Mouse (Mus musculus): ENCODE results near the gene Zfp575. TPM values are rescaled to one million over a fixed set of nuclear protein-coding genes. Genes with fewer than 3 reads are reported as not detected.

Zfp575 gene
- polyA plus RNA-seq, 1 experiment from 2014 or later, result 6.6 TPM

- no peak for ATAC-seq
- H3K9me3 ChIP-seq, result peaks cover 3% of the 10 kb centered on the region; the same call in 1 of the 2 replicates
- peaks cover 5% of the 10 kb centered on the region for H3K4me1 ChIP-seq (replicated peaks)
- H3K4me2 ChIP-seq (replicated peaks), result no peak overlapping the region
- H3K36me3 ChIP-seq, result no peaks in the 10 kb centered on the region
- no peak overlapping the region for H3K27ac ChIP-seq
- H3K9ac ChIP-seq (replicated peaks), result no peak overlapping the region
- H3K27me3 ChIP-seq, result peaks cover 10% of the 10 kb centered on the region
- WGBS, result 81% methylated on average over 8 of the region's 8 CpGs
- no peak overlapping the region for H3K4me3 ChIP-seq (replicated peaks)
Measured at GRCm38 (mm10) chr7:24617763-24618162, 30.3 kb upstream of the Zfp575 start.

- Histone ChIP-seq H3K9ac (replicated peaks) (no peak overlapping the region), H3K27ac (no peak overlapping the region), H3K9me3 (no peaks in the 10 kb centered on the region), H3K27me3 (peaks cover 40% of the 10 kb centered on the region), H3K36me3 (no peaks in the 10 kb centered on the region), H3K4me1 (replicated peaks) (peaks cover 25% of the 10 kb centered on the region), H3K4me3 (replicated peaks) (no peak overlapping the region), H3K4me2 (replicated peaks) (no peak overlapping the region)
- no peak for ATAC-seq
- WGBS, result 84% methylated on average over 13 of the region's 13 CpGs
Measured at GRCm38 (mm10) chr7:24614816-24615215, 27.4 kb upstream of the Zfp575 start.

DNA sequence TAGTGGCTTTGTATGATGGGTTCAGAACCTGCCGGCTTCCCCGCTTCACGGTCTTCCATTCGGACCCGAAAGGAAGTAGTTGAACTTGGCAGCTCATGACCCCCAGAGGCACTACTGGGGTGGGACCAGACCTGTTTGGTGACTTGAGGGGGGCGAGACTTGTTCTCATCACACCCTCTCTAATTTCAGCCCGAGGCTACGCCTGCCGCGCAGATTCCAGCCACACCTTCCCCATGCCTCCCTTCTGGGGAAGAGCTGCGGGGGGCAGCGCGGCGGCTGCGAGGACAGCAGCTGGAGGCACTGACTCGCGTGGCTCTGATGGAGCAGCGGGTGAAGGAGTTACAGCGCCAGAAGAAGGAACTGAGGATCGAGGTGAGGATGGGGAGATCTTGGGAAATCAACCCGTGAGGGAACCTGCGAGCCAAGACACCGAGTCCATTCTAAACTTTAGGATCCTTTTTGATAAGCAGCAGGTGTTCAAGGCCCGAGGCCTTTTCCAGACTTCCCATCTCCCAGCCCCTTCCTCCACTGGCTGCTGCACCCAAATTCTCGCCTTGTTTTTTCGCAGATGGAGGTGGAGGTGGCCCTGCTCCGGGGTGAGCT lies 25.0 kb upstream of the Zfp575 start:
- peak overlapping the region; percentile 14; the same call in 1 of the 2 replicates for H3K4me3 ChIP-seq (replicated peaks)
- no peaks in the 10 kb centered on the region for H3K9me3 ChIP-seq
- no peak overlapping the region for H3K27ac ChIP-seq
- H3K9ac ChIP-seq (replicated peaks), result peak overlapping the region; percentile 8; the same call in 1 of the 2 replicates
- no peaks in the 10 kb centered on the region for H3K36me3 ChIP-seq
- no peak for ATAC-seq
- H3K27me3 ChIP-seq, result peaks cover 47% of the 10 kb centered on the region
- H3K4me2 ChIP-seq (replicated peaks), result peak overlapping the region; percentile 25
- peaks cover 25% of the 10 kb centered on the region for H3K4me1 ChIP-seq (replicated peaks)
- WGBS, result 4% methylated on average over 27 of the region's 27 CpGs

- Histone ChIP-seq H3K9me3 (no peaks in the 10 kb centered on the region), H3K9ac (replicated peaks) (no peak overlapping the region), H3K4me2 (replicated peaks) (peak overlapping the region; percentile 52; the same call in 1 of the 2 replicates), H3K27ac (no peak overlapping the region), H3K4me3 (replicated peaks) (peak overlapping the region; percentile 32; the same call in 1 of the 2 replicates), H3K27me3 (peaks cover 47% of the 10 kb centered on the region), H3K4me1 (replicated peaks) (peaks cover 25% of the 10 kb centered on the region), H3K36me3 (no peaks in the 10 kb centered on the region)
- 22% methylated on average over 7 of the region's 7 CpGs for whole genome bisulfite sequencing
- ATAC-seq, result no peak
Measured at GRCm38 (mm10) chr7:24611709-24612108, 24.3 kb upstream of the Zfp575 start.

- WGBS, result 1% methylated on average over 36 of the region's 36 CpGs
- Histone ChIP-seq H3K4me3 (replicated peaks) (peak overlapping the region; percentile 32), H3K4me2 (replicated peaks) (peak overlapping the region; percentile 52), H3K27me3 (peaks cover 47% of the 10 kb centered on the region), H3K4me1 (replicated peaks) (peaks cover 25% of the 10 kb centered on the region), H3K36me3 (no peaks in the 10 kb centered on the region), H3K9me3 (no peaks in the 10 kb centered on the region), H3K27ac (no peak overlapping the region), H3K9ac (replicated peaks) (no peak overlapping the region)
- ATAC-seq, result peak; percentile 37; the same call in 1 of the 2 replicates
Measured at GRCm38 (mm10) chr7:24610879-24611494, 23.5 kb upstream of the Zfp575 start.

DNA sequence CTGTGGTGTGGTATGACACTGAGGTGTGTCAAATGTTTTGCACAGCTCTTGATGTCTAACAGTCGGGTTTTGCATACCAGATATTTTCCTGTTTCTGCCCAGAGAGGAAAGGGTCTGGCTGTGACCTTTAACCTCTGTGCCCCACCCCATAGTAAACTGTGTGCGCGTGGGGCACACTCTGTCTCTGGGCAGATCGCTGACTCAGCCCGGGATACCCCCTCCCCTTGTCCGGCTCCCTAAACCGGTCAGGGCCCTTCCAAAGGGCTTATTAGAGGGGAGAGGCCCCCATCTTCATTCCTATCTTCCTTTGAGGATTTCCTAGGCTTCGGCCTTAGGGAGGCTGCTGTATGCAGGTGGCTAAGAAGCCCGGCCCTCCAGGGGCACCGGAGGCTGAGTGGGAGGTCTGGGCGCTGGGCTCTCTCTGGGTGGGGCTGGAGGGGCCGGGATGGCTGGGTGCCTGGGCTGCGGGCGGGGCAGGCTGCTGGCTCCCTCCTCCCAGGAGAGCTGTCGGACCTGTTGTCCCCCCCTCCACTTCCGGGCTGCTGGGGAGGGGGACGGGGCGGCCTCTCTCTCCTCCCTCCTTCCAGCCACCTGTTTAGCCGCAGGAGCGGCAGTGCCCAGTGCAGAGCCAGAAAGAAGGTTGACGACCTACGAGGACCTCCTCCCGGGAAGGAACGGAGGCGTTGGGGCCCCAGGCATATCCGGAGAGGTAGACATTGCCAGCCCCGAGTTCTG lies 22.9 kb upstream of the Zfp575 start, which contains the start of gene Phldb3:
Gene Phldb3, plus strand, starts transcription at position 620 of the 735 bp plus-strand sequence.
- peak within 1 kb of the TSS; percentile 32 for H3K4me3 ChIP-seq (replicated peaks)
- H3K4me2 ChIP-seq (replicated peaks), result peak within 1 kb of the TSS; percentile 52
- peaks cover 47% of the 10 kb centered on the region for H3K27me3 ChIP-seq
- WGBS, result 3% methylated on average over 27 of the region's 27 CpGs
- no peaks in the 10 kb centered on the region for H3K36me3 ChIP-seq
- H3K27ac ChIP-seq, result no peak within 1 kb of the TSS
- no peak within 1 kb of the TSS for H3K9ac ChIP-seq (replicated peaks)
- H3K4me1 ChIP-seq (replicated peaks), result peaks cover 25% of the 10 kb centered on the region
- no peaks in the 10 kb centered on the region for H3K9me3 ChIP-seq
- 0 out of 2 replicates have a peak, but pooled peaks have one; percentile 12 for ATAC-seq

DNA sequence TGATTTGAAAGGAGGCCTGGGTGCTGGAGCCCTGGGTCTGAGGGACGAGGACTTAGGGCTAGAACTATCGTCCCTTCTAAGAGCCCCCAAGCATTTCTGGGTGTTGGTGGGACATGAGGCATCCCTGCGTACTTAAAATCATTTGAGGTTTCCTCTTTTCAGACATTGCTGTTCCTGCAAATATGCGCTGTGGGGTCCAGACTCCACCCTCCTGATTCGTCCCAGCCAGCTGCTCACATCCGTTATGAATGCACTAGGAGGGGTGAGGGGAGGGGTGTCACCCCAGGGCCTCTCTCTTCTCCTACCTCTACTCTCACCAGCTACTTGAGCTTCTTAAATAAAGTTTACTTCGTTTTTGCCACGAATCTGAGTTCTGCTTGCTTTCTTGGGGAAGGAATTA lies 21.1 kb upstream of the Zfp575 start:
- no peak overlapping the region for H3K27ac ChIP-seq
- H3K4me3 ChIP-seq (replicated peaks), result no peak overlapping the region
- H3K27me3 ChIP-seq, result peaks cover 45% of the 10 kb centered on the region
- no peak overlapping the region for H3K4me2 ChIP-seq (replicated peaks)
- no peaks in the 10 kb centered on the region for H3K9me3 ChIP-seq
- 75% methylated on average over 8 of the region's 8 CpGs for WGBS
- no peak overlapping the region for H3K9ac ChIP-seq (replicated peaks)
- no peak for ATAC-seq
- peaks cover 25% of the 10 kb centered on the region for H3K4me1 ChIP-seq (replicated peaks)
- H3K36me3 ChIP-seq, result no peaks in the 10 kb centered on the region

GRCm38 (mm10) chr7:24608017-24608416 lies 20.6 kb upstream of the Zfp575 start:
- Histone ChIP-seq H3K9me3 (no peaks in the 10 kb centered on the region), H3K27ac (no peak overlapping the region), H3K4me2 (replicated peaks) (no peak overlapping the region), H3K9ac (replicated peaks) (no peak overlapping the region), H3K27me3 (peaks cover 40% of the 10 kb centered on the region), H3K4me1 (replicated peaks) (peaks cover 23% of the 10 kb centered on the region), H3K4me3 (replicated peaks) (no peak overlapping the region), H3K36me3 (no peaks in the 10 kb centered on the region)
- WGBS, result 49% methylated on average over 6 of the region's 6 CpGs
- peak; percentile 85 for ATAC-seq

DNA sequence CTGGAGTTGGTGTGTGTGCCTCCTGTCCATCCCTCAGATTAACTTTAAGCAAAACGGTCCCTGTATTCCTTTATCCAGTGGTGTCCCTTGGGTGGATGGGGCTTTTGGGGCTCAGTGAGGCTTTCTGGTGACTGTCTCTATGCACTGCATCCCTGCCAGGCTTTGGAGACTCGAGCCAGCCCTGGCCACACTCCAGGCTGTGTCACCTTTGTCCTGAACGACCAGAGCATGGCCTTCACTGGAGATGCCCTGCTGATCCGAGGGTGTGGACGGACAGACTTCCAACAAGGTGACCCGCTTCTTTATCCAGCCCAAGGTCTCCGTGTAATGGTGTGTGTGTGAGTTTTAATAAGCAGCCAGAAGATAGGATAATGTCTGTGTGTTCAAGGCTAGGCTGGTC lies 18.6 kb upstream of the Zfp575 start:
- H3K36me3 ChIP-seq, result no peaks in the 10 kb centered on the region
- H3K4me3 ChIP-seq (replicated peaks), result no peak overlapping the region
- H3K4me2 ChIP-seq (replicated peaks), result no peak overlapping the region
- H3K27ac ChIP-seq, result no peak overlapping the region
- peaks cover 18% of the 10 kb centered on the region for H3K4me1 ChIP-seq (replicated peaks)
- H3K9ac ChIP-seq (replicated peaks), result no peak overlapping the region
- 74% methylated on average over 7 of the region's 7 CpGs for WGBS
- H3K9me3 ChIP-seq, result no peaks in the 10 kb centered on the region
- no peak for ATAC-seq
- H3K27me3 ChIP-seq, result peaks cover 20% of the 10 kb centered on the region

GRCm38 (mm10) chr7:24605561-24605960 lies 18.1 kb upstream of the Zfp575 start:
- Histone ChIP-seq H3K4me1 (replicated peaks) (peaks cover 13% of the 10 kb centered on the region), H3K9ac (replicated peaks) (no peak overlapping the region), H3K4me3 (replicated peaks) (no peak overlapping the region), H3K4me2 (replicated peaks) (no peak overlapping the region), H3K27me3 (peaks cover 15% of the 10 kb centered on the region), H3K9me3 (no peaks in the 10 kb centered on the region), H3K36me3 (no peaks in the 10 kb centered on the region), H3K27ac (no peak overlapping the region)
- ATAC-seq, result no peak
- 89% methylated on average over 7 of the region's 7 CpGs for WGBS

DNA sequence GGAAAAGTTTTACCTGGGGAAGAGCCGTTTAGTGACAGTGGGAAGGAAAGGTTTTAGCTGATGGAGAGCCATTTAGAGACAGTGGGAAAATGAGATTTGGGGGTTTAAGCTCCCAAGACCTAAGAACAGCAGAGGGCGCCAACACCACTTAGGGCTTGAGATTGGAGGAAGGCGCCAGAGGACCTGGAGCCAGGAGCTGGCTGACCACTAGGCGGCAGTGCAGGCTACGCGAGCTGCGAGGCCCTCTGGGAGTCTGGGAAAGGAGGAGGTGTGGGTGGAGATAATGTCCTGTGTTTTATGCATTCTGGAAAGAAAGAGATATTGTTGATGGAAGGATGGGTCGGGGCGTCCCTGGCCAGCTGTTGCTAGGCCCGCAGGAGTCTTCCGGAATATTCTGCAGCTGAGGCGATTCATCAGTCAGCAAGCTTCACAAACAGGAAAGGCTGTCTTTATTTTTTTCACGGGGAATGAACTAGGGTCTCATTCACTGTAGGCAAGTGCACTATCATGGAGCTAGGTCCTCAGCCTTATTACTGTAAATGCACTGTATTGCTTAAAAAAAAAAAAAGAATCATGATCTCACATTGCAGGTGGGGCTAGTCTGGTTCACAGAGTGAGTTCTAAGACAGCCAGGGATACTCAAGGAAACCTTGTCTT lies 13.6 kb upstream of the Zfp575 start:
- WGBS, result 5% methylated on average over 13 of the region's 13 CpGs
- H3K27ac ChIP-seq, result peak overlapping the region; percentile 27; the same call in 1 of the 2 replicates

More for the DNA sequence above, 13.6 kb upstream of the Zfp575 start:
- H3K4me2 ChIP-seq (replicated peaks), result peak overlapping the region; percentile 45
- peak overlapping the region; percentile 18; the same call in 1 of the 2 replicates for H3K4me3 ChIP-seq (replicated peaks)
- H3K4me1 ChIP-seq (replicated peaks), result peaks cover 9% of the 10 kb centered on the region; the same call in 1 of the 2 replicates
- no peaks in the 10 kb centered on the region for H3K27me3 ChIP-seq
- peak; percentile 93 for ATAC-seq
- H3K36me3 ChIP-seq, result no peaks in the 10 kb centered on the region
- H3K9me3 ChIP-seq, result no peaks in the 10 kb centered on the region
- peak overlapping the region; percentile 37; the same call in 1 of the 2 replicates for H3K9ac ChIP-seq (replicated peaks)
